In the genomic region with DNA sequence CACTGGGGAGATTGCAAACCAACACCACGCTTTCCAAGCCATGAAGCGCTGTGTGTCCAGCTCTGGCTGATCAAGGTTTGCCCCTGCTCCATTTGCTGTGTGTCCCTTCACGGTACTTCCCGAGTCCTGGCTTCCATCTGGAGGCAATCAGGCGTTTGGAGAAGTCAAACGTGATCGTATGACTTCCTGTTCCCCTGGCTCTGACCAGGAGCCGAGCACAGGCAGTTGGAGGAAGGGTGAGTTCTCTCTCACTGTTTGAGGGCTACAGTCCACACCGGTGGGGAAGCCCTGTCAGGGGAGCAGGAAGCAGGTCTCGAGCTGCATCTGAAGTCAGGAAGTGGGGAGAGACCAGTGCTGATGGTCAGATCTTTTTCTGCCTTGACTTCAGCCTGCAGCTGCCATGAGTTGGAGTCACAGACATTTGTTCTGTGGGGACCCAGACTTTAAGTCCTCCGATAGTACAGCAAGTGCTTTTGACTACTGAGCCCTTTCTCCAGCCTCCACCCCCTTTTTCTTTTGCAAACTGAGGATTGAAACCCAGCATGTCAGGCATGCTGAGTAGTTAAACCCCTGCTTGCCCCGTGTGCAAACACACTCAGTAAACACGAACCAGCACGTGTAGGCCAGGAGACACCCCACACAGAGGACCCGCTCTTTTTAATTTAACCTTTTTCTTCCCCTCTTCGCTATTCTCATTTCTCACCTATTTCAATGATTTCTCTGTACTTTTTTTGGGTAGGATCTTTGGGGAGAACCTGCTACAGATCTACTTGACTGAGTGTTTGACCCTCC, we compare ENCODE assay signal across 11 mouse cellular contexts. TPM values are rescaled to one million over a fixed set of nuclear protein-coding genes. Genes with fewer than 3 reads are reported as not detected.
DNase-seq lines count a peak whose midpoint lies in the region; ATAC-seq lines count a peak whose summit lies in the region.
"Had no signal": no experiment of that assay in that cellular context is flagged by ENCODE, and none has a peak within 500 bp of the region (broad histone marks: within the 10 kb centered on the region; RNA-seq: fewer than 3 reads in every experiment).

No protein-coding gene starts in this region.

- H3K27ac ChIP-seq in heart, embryonic 13.5 days (replicated peaks), result peak overlapping the region; percentile 28; the same call in 1 of the 2 replicates
- peak overlapping the region; percentile 71 for H3K27ac ChIP-seq in lung, embryonic 15.5 days
- H3K27ac ChIP-seq in neural tube, embryonic 13.5 days (replicated peaks), result no peak overlapping the region
- H3K27ac ChIP-seq: gastrocnemius, adult 2 months had no signal

- peaks cover 94% of the 10 kb centered on the region for H3K36me3 ChIP-seq in heart, embryonic 13.5 days
- H3K36me3 ChIP-seq in lung, embryonic 15.5 days, result peaks cover 18% of the 10 kb centered on the region; the same call in 1 of the 2 replicates
- no peaks in the 10 kb centered on the region for H3K36me3 ChIP-seq in neural tube, embryonic 13.5 days

- H3K4me3 ChIP-seq in heart, embryonic 13.5 days, result no peak overlapping the region
- H3K4me3 ChIP-seq in lung, embryonic 15.5 days, result no peak overlapping the region
- H3K4me3 ChIP-seq in neural tube, embryonic 13.5 days, result no peak overlapping the region
- H3K4me3 ChIP-seq: erythroblast, embryonic 14.5 days; gastrocnemius, adult 2 months had no signal

- H3K4me1 ChIP-seq in heart, embryonic 13.5 days, result peaks cover 6% of the 10 kb centered on the region; the same call in 1 of the 2 replicates
- peaks cover 7% of the 10 kb centered on the region for H3K4me1 ChIP-seq in lung, embryonic 15.5 days
- no peaks in the 10 kb centered on the region for H3K4me1 ChIP-seq in neural tube, embryonic 13.5 days (replicated peaks)

- H3K27me3 ChIP-seq in heart, embryonic 13.5 days (replicated peaks), result no peaks in the 10 kb centered on the region
- H3K27me3 ChIP-seq in lung, embryonic 15.5 days, result no peaks in the 10 kb centered on the region
- no peaks in the 10 kb centered on the region for H3K27me3 ChIP-seq in neural tube, embryonic 13.5 days

- no peak for DNase-seq in heart, postnatal 4 days
- no peak for DNase-seq in lung, adult 18-20 months
- DNase-seq in left cerebral cortex, adult 9 months (ENCODE audit: low spot score in 2 of 2), result no peak
- no peak for DNase-seq in cerebellum, postnatal 25 days
- DNase-seq: gastrocnemius, adult 2 months; kidney, postnatal 36 days had no signal

- H3K9ac ChIP-seq in heart, embryonic 13.5 days, result 0 out of 2 replicates have a peak overlapping the region, but pooled peaks have one; percentile 40
- no peak overlapping the region for H3K9ac ChIP-seq in lung, embryonic 15.5 days
- 0 out of 2 replicates have a peak overlapping the region, but pooled peaks have one; percentile 31 for H3K9ac ChIP-seq in neural tube, embryonic 13.5 days

- no peak for ATAC-seq in heart, embryonic 13.5 days (ENCODE audit: extremely low read depth, insufficient number of reproducible peaks, low FRiP score, low TSS enrichment)
- ATAC-seq in lung, embryonic 15.5 days (ENCODE audit: borderline replicate concordance, extremely low read depth, low FRiP score, low TSS enrichment), result no peak
- ATAC-seq in hematopoietic stem cell, adult 5-6 weeks (replicated peaks in 1 of 2; ENCODE audit: insufficient read depth in 1 of 2, low FRiP score in 2 of 2, low TSS enrichment in 1 of 2, low read depth in 1 of 2, poor library complexity in 2 of 2, severe bottlenecking in 2 of 2), result peak; percentile 52 to 55
- ATAC-seq in neural tube, embryonic 13.5 days (ENCODE audit: low read depth), result no peak

- H3K9me3 ChIP-seq in heart, embryonic 13.5 days, result no peaks in the 10 kb centered on the region
- no peaks in the 10 kb centered on the region for H3K9me3 ChIP-seq in lung, embryonic 15.5 days
- no peaks in the 10 kb centered on the region for H3K9me3 ChIP-seq in neural tube, embryonic 13.5 days

- no peak overlapping the region for H3K4me2 ChIP-seq in heart, embryonic 13.5 days
- no peak overlapping the region for H3K4me2 ChIP-seq in lung, embryonic 15.5 days
- H3K4me2 ChIP-seq in neural tube, embryonic 13.5 days, result no peak overlapping the region

- WGBS in heart, embryonic 13.5 days, result 56% methylated on average over 16 of the region's 16 CpGs
- 33% methylated on average over 16 of the region's 16 CpGs for WGBS in lung, embryonic 15.5 days
- WGBS in neural tube, embryonic 13.5 days, result 68% methylated on average over 16 of the region's 16 CpGs

RNA-seq across cellular contexts. Expression of gene Rnf213, which starts 26.6 kb away (rescaled TPM):
- 5.5 and 6.8 TPM in 2 replicates for polyA plus RNA-seq in heart, embryonic 13.5 days (2015; fragmentation: Nextera tagmentation; extraction: Ambion mirVana)
- 10 to 100 TPM; 17.2 to 19.7 TPM for total RNA-seq in heart, postnatal 4 days (2021)
- polyA plus RNA-seq in lung, embryonic 15.5 days (2015; fragmentation: Nextera tagmentation; extraction: Ambion mirVana), result 7.0 and 7.6 TPM in 2 replicates
- 105 and 116 TPM in 2 replicates for total RNA-seq in hematopoietic stem cell, adult 5-6 weeks (2017)
- polyA plus RNA-seq in neural tube, embryonic 13.5 days (2015; fragmentation: Nextera tagmentation; extraction: Ambion mirVana), result 0.98 and 1.6 TPM in 2 replicates

Comparison
In these comparisons a context has a peak if more than half of its experiments do, and no peak if none do; other contexts are left out.
1. ATAC-seq: peak in hematopoietic stem cell, adult 5-6 weeks (2 of 2); none in heart, embryonic 13.5 days (single experiment), lung, embryonic 15.5 days (single experiment) and neural tube, embryonic 13.5 days (single experiment).